Mouse (Mus musculus) stomach, embryonic 14.5 days (tissue): ENCODE results near the gene Esrrg. TPM values are rescaled to one million over a fixed set of nuclear protein-coding genes. Genes with fewer than 3 reads are reported as not detected.

Experiments used
- ATAC-seq: fragments of 200-750 bp; cut with Nextera tagmentation; 2 replicates; pipeline ENCODE4 v1.8.0; 2017; ENCODE audit warnings: low read depth, moderate TSS enrichment; ENCODE audit not compliant: insufficient number of reproducible peaks, insufficient read depth, low FRiP score
- H3K27ac ChIP-seq: fragments of 300-500 bp; sonication (generic); 2 replicates; pipeline ENCODE4 v1.5.1; 2014; ENCODE audit warnings: mild to moderate bottlenecking, low read length, moderate library complexity, mixed read lengths
- H3K27me3 ChIP-seq: fragments of 300-500 bp; sonication (generic); 2 replicates; pipeline ENCODE4 v1.6.1; 2014; ENCODE audit warnings: low read length, control low read depth, mixed read lengths; ENCODE audit not compliant: control insufficient read depth, insufficient read depth
- H3K36me3 ChIP-seq: fragments of 300-500 bp; sonication (generic); 2 replicates; pipeline ENCODE4 v1.6.1; 2014; ENCODE audit warnings: mild to moderate bottlenecking, control low read depth, low read length, moderate library complexity, mixed read lengths; ENCODE audit not compliant: control insufficient read depth, insufficient read depth
- H3K4me1 ChIP-seq: fragments of 300-500 bp; sonication (generic); 2 replicates; pipeline ENCODE4 v1.6.1; 2014; ENCODE audit warnings: low read length, control low read depth, mixed read lengths; ENCODE audit not compliant: control insufficient read depth, insufficient read depth
- H3K4me2 ChIP-seq: fragments of 300-500 bp; sonication (generic); replicated peaks from 2 replicates; pipeline ENCODE4 v1.6.1; 2014; ENCODE audit warnings: low read depth, low read length, control low read depth
- H3K4me3 ChIP-seq: fragments of 300-500 bp; sonication (generic); 2 replicates; pipeline ENCODE4 v1.5.1; 2014; ENCODE audit warnings: low read depth, low read length, control low read depth
- H3K9ac ChIP-seq: fragments of 300-500 bp; sonication (generic); replicated peaks from 2 replicates; pipeline ENCODE4 v1.6.1; 2014; ENCODE audit warnings: low read depth, mild to moderate bottlenecking, control low read depth, low read length, moderate library complexity, mixed read lengths
- H3K9me3 ChIP-seq: fragments of 300-500 bp; sonication (generic); 2 replicates; pipeline ENCODE4 v1.6.1; 2016; ENCODE audit warnings: low read depth, low read length, control low read depth; ENCODE audit not compliant: control insufficient read depth
- WGBS: fragments of 180-500 bp; shearing (Covaris S2); extraction: QIAGEN DNeasy Blood & Tissue Kit; methylation state at CpG from one replicate; pipeline ENCODE4 v1.1.7; 2014; 5-methylcytosine and 5-hydroxymethylcytosine counted together
- polyA plus RNA-seq: library from polyadenylated mRNA; unstranded; fragments of >200 nt; fragmentation: Nextera tagmentation; extraction: Ambion mirVana; gene quantifications from 2 replicates; pipeline ENCODE4 v1.2.1, GENCODE M21; 2014

The Esrrg gene
- polyA plus RNA-seq, 1 experiment from 2014 or later, result 12.5 TPM

DNA sequence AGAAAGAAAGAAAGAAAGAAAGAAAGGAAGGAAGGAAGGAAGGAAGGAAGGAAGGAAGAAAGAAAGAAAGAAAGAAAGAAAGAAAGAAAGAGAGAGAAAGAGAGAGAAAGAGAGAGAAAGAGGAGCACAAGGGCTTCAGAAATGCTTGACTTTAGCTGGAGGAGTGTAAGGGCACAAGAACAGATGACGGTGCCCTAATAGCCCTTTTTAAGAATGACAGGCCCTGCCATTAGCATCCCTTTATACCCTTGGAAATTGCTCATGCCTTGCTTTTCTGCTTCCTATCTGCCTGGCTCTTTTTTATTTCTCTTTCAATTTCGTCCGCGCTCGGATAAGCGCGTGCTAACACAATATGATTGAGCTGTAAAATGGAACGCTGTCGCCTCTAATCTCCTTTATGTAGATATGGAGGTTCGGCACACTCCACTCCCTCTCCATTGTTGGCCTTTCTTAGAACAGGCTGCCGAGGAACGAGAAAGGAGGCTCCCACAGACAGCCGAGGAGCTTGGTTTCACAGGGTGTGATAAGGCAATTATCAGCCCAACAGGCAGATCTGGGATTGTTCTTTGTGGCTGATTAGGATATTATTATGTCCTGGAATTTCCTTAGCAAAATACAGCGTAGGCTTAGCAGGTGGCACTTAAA is 546.0 kb downstream of the Esrrg start:
- WGBS, result 69% methylated on average over 14 of the region's 14 CpGs
- Histone ChIP-seq H3K4me3 (no peak overlapping the region), H3K9ac (no peak overlapping the region), H3K36me3 (no peaks in the 10 kb centered on the region), H3K27me3 (no peaks in the 10 kb centered on the region), H3K4me1 (no peaks in the 10 kb centered on the region), H3K27ac (no peak overlapping the region), H3K9me3 (no peaks in the 10 kb centered on the region), H3K4me2 (no peak overlapping the region)
- 0 out of 2 replicates have a peak, but pooled peaks have one; percentile 58 for ATAC-seq

DNA sequence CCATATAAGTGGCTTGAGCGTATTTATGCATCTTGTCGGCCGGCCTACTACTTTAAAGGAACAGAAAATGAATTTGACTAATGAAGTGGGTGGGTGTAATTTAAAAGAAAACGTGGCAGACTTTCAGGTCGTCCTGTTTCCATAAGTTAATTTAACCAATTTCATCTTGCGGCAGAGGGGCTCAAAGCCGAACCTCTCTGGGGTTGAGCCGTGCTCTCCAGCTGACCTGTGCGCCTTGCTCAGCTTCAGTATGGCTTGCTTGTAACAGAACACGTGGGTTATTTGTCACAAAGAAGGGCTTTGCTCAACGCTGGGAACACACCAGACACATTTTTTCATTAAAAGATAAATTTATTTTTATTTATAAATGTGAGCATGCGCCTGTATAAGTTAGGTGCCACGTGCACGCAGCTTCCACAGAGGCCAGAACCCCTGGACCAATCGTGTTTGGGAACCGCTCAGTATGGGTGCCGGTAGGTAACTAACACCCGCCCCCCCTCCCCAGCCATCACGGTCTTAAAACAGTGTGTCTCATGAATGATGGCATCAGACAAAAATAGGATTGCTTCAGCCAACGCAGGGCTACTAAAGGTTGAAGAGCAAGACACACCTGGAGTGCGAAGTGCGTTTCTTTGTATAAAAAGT is 546.7 kb downstream of the Esrrg start:
- no peaks in the 10 kb centered on the region for H3K4me1 ChIP-seq
- 85% methylated on average over 22 of the region's 22 CpGs for WGBS
- H3K36me3 ChIP-seq, result no peaks in the 10 kb centered on the region
- no peak overlapping the region for H3K4me3 ChIP-seq
- H3K9me3 ChIP-seq, result no peaks in the 10 kb centered on the region
- no peak overlapping the region for H3K9ac ChIP-seq
- no peaks in the 10 kb centered on the region for H3K27me3 ChIP-seq
- H3K4me2 ChIP-seq, result no peak overlapping the region
- ATAC-seq, result no peak
- no peak overlapping the region for H3K27ac ChIP-seq

- Histone ChIP-seq H3K27me3 (no peaks in the 10 kb centered on the region), H3K36me3 (no peaks in the 10 kb centered on the region), H3K4me2 (no peak overlapping the region), H3K4me1 (no peaks in the 10 kb centered on the region), H3K9ac (no peak overlapping the region), H3K4me3 (no peak overlapping the region), H3K9me3 (no peaks in the 10 kb centered on the region), H3K27ac (no peak overlapping the region)
- no peak for ATAC-seq
- 93% methylated on average over 5 of the region's 5 CpGs for WGBS
Observed at GRCm38 (mm10) chr1:188156520-188156919, 547.9 kb downstream of the Esrrg start.

- H3K4me3 ChIP-seq, result no peak overlapping the region
- WGBS, result 72% methylated on average over 7 of the region's 7 CpGs
Observed at GRCm38 (mm10) chr1:188157237-188157955, 548.8 kb downstream of the Esrrg start.

GRCm38 (mm10) chr1:188158675-188159074 is 550.1 kb downstream of the Esrrg start:
- H3K27ac ChIP-seq, result no peak overlapping the region
- H3K4me1 ChIP-seq, result no peaks in the 10 kb centered on the region
- 90% methylated on average over 1 of the region's 1 CpGs for WGBS
- H3K4me3 ChIP-seq, result no peak overlapping the region
- ATAC-seq, result no peak
- no peaks in the 10 kb centered on the region for H3K36me3 ChIP-seq
- H3K4me2 ChIP-seq, result no peak overlapping the region
- no peak overlapping the region for H3K9ac ChIP-seq
- no peaks in the 10 kb centered on the region for H3K9me3 ChIP-seq
- H3K27me3 ChIP-seq, result no peaks in the 10 kb centered on the region

More at GRCm38 (mm10) chr1:188157237-188157955, 548.8 kb downstream of the Esrrg start:
- H3K4me1 ChIP-seq, result no peaks in the 10 kb centered on the region
- no peaks in the 10 kb centered on the region for H3K27me3 ChIP-seq
- no peak overlapping the region for H3K4me2 ChIP-seq
- H3K36me3 ChIP-seq, result no peaks in the 10 kb centered on the region
- H3K27ac ChIP-seq, result no peak overlapping the region
- H3K9me3 ChIP-seq, result no peaks in the 10 kb centered on the region
- no peak for ATAC-seq
- H3K9ac ChIP-seq, result no peak overlapping the region

GRCm38 (mm10) chr1:188159108-188159507 is 550.5 kb downstream of the Esrrg start:
- no peak overlapping the region for H3K4me2 ChIP-seq
- no peaks in the 10 kb centered on the region for H3K27me3 ChIP-seq
- WGBS, result 90% methylated on average over 2 of the region's 2 CpGs
- H3K9me3 ChIP-seq, result no peaks in the 10 kb centered on the region
- H3K27ac ChIP-seq, result no peak overlapping the region
- no peak overlapping the region for H3K9ac ChIP-seq
- ATAC-seq, result no peak
- H3K4me3 ChIP-seq, result no peak overlapping the region
- no peaks in the 10 kb centered on the region for H3K4me1 ChIP-seq
- no peaks in the 10 kb centered on the region for H3K36me3 ChIP-seq

DNA sequence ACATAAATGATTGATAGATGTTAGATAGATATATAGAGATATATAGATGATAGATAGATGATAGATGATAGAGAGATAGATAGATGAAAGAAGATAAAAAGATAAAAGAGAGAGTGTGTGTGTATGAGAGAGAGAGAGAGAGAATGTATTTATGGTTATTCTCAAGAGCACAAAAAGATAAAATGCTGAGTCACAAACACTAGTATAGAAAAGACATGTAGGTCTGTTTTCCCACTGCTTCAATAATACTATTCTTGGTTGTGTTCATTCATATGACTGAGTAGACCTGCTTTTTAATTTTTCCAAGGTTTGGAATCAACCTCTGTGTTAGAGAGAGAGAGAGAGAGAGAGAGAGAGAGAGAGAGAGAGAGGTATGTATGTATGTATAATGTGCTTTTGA is 554.5 kb downstream of the Esrrg start:
- no peaks in the 10 kb centered on the region for H3K4me1 ChIP-seq
- no peak for ATAC-seq
- H3K36me3 ChIP-seq, result no peaks in the 10 kb centered on the region
- H3K9ac ChIP-seq, result no peak overlapping the region
- H3K9me3 ChIP-seq, result no peaks in the 10 kb centered on the region
- H3K27ac ChIP-seq, result no peak overlapping the region
- H3K27me3 ChIP-seq, result no peaks in the 10 kb centered on the region
- H3K4me2 ChIP-seq, result no peak overlapping the region
- H3K4me3 ChIP-seq, result no peak overlapping the region

DNA sequence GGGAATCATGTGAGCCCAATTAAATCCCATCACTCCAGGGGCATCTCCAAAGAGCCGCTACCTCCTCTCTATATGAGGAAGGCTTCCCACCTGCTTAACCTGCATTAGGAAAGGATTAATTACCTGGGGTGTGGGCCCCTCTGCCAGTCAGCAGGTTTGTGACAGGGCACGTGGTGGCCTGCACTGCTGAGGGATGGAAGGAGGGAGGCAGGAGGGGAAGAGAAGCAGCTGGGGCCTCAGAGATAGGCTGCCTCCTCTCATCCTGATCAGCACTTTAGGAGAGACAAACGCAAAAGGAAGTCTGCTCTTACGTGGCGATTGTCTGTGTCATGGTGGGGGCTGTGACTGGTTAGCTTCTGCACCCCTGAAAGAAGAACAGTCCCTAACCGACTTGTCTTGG is 555.7 kb downstream of the Esrrg start:
- Histone ChIP-seq H3K27me3 (no peaks in the 10 kb centered on the region), H3K4me3 (no peak overlapping the region), H3K27ac (no peak overlapping the region), H3K9ac (no peak overlapping the region), H3K36me3 (no peaks in the 10 kb centered on the region), H3K9me3 (no peaks in the 10 kb centered on the region), H3K4me2 (no peak overlapping the region), H3K4me1 (no peaks in the 10 kb centered on the region)
- 45% methylated on average over 6 of the region's 6 CpGs for WGBS
- ATAC-seq, result no peak
